Mouse (Mus musculus) hindbrain, embryonic 14.5 days (tissue): ENCODE data around the gene Flcn. TPM values are rescaled to one million over a fixed set of nuclear protein-coding genes. Genes with fewer than 3 reads are reported as not detected.

Source experiments
- ATAC-seq: fragments of 200-750 bp; cut with Nextera tagmentation; 2 replicates; pipeline ENCODE4 v1.8.0; 2017; ENCODE audit warnings: moderate number of reproducible peaks, mild to moderate bottlenecking, moderate TSS enrichment, moderate library complexity; ENCODE audit not compliant: low FRiP score
- DNase-seq: peaks from one replicate; pipeline ENCODE4 v3.0.0-alpha.2; 2015; ENCODE audit warnings: low spot score
- H3K27ac ChIP-seq: fragments of 300-500 bp; sonication (generic); 2 replicates; pipeline ENCODE4 v1.5.1; 2014; ENCODE audit warnings: mild to moderate bottlenecking, moderate library complexity
- H3K27me3 ChIP-seq: fragments of 300-500 bp; sonication (generic); 2 replicates; pipeline ENCODE4 v1.6.1; 2014; ENCODE audit warnings: mild to moderate bottlenecking, low read length, mixed read lengths; ENCODE audit not compliant: control insufficient read depth, insufficient read depth
- H3K36me3 ChIP-seq: fragments of 300-500 bp; sonication (generic); replicated peaks from 2 replicates; pipeline ENCODE4 v1.6.1; 2014; ENCODE audit not compliant: control insufficient read depth, insufficient read depth
- H3K4me1 ChIP-seq: fragments of 300-500 bp; sonication (generic); replicated peaks from 2 replicates; pipeline ENCODE4 v1.6.1; 2014; ENCODE audit warnings: antibody characterized with exemption, low read length, mixed read lengths; ENCODE audit not compliant: control insufficient read depth, insufficient read depth
- H3K4me2 ChIP-seq: fragments of 300-500 bp; sonication (generic); replicated peaks from 2 replicates; pipeline ENCODE4 v1.6.1; 2014; ENCODE audit warnings: mild to moderate bottlenecking, moderate library complexity
- H3K4me3 ChIP-seq: fragments of 300-500 bp; sonication (generic); replicated peaks from 2 replicates; pipeline ENCODE4 v1.5.1; 2014; ENCODE audit warnings: mild to moderate bottlenecking, low read length
- H3K9ac ChIP-seq: fragments of 300-500 bp; sonication (generic); 2 replicates; pipeline ENCODE4 v1.6.1; 2014
- H3K9me3 ChIP-seq: fragments of 300-500 bp; sonication (generic); 2 replicates; pipeline ENCODE4 v1.6.1; 2016; ENCODE audit warnings: low read length; ENCODE audit not compliant: control insufficient read depth
- WGBS: fragments of 180-500 bp; shearing (Covaris S2); extraction: QIAGEN DNeasy Blood & Tissue Kit; methylation state at CpG from one replicate; pipeline ENCODE4 v1.1.7; 2014; 5-methylcytosine and 5-hydroxymethylcytosine counted together
- polyA plus RNA-seq: library from polyadenylated mRNA; unstranded; fragments of >200 nt; fragmentation: Nextera tagmentation; extraction: Ambion mirVana; gene quantifications from 2 replicates; pipeline ENCODE4 v1.2.1, GENCODE M21; 2014

Flcn gene
- polyA plus RNA-seq, 1 experiment from 2014 or later = 35.9 TPM

DNA sequence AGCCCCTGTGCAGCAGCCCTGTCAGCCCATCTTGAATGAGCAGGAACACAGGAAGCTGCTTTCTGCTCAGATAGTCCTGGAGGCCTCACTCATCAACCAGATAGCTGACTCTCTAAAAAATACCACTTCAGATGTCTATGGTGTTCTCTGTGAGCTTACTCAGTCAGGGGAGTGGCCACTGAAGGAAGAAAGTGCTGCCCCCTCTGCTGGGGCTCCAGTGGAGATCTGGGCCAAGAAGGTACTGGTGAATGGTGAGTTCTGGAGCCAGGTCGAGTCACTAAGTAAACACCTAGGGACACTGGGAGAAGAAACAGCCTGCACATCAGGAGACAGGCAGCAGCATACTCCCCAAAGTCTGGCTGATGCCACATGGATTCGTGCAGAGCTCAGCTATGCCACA is 50.2 kb downstream of the Flcn start:
- no peak overlapping the region for H3K4me2 ChIP-seq
- H3K4me3 ChIP-seq = no peak overlapping the region
- 88% methylated on average over 2 of the region's 2 CpGs for WGBS
- H3K9me3 ChIP-seq = no peaks in the 10 kb centered on the region
- no peak for ATAC-seq
- no peaks in the 10 kb centered on the region for H3K27me3 ChIP-seq
- H3K4me1 ChIP-seq = no peaks in the 10 kb centered on the region; the same call in 1 of the 2 replicates
- no peak overlapping the region for H3K9ac ChIP-seq
- DNase-seq = no peak
- peak overlapping the region; percentile 29; the same call in 1 of the 2 replicates for H3K27ac ChIP-seq
- peaks cover 100% of the 10 kb centered on the region for H3K36me3 ChIP-seq

DNA sequence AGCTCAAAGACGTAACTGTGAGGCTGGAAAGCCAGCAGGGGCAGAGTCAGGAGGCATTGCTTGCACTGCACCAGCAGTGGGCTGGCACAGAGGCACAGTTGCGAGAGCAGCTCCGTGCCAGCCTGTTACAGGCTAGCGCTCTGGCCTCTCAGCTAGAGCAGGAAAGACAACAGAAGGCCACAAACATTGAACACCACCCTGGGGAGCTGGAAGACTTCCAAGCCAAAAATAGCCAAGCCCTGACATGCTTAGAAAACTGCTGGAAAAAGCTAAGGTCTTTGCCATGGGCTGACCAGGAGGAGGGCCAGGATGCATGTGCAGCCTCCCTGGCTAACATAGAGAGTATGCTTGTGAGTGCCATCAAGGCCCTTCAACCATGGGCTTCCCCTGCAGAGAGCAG is 50.6 kb downstream of the Flcn start:
- peaks cover 100% of the 10 kb centered on the region for H3K36me3 ChIP-seq
- 63% methylated on average over 4 of the region's 4 CpGs for WGBS
- H3K4me1 ChIP-seq = no peaks in the 10 kb centered on the region; the same call in 1 of the 2 replicates
- peak; percentile 65; the same call in 1 of the 2 replicates for ATAC-seq
- peak; percentile 58 for DNase-seq
- H3K27ac ChIP-seq = peak overlapping the region; percentile 52
- H3K9ac ChIP-seq = no peak overlapping the region
- H3K4me2 ChIP-seq = no peak overlapping the region
- no peaks in the 10 kb centered on the region for H3K9me3 ChIP-seq
- no peak overlapping the region for H3K4me3 ChIP-seq
- no peaks in the 10 kb centered on the region for H3K27me3 ChIP-seq

DNA sequence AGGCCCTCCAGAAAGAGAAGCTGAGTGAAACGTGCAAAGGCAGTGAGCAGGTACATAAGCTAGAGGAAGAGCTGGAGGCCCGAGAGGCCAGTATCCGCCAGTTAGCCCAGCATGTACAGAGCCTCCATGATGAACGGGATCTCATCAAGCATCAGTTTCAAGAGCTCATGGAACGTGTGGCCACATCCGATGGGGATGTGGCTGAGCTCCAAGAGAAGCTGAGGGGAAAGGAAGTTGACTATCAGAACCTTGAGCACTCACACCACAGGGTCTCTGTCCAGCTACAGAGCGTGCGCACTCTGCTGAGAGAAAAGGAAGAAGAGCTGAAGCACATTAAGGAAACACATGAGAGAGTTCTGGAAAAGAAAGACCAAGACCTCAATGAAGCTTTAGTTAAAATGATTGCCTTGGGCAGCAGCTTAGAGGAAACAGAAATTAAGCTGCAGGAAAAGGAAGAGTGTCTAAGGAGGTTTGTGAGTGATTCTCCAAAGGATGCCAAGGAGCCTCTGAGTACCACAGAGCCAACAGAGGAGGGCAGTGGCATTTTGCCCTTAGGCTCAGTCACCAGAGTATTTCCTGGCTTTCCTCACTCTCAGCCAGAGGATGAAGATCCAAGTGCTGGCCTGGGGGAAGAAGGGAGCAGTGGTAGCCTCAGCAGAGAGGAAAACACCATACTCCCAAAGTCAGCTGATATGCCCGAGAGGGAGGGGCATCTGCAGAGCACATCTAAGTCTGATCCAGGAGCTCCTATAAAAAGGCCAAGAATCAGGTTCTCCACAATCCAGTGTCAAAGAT is 51.4 kb downstream of the Flcn start:
- Histone ChIP-seq H3K4me1 (no peaks in the 10 kb centered on the region; the same call in 1 of the 2 replicates), H3K4me2 (no peak overlapping the region), H3K9ac (no peak overlapping the region), H3K9me3 (no peaks in the 10 kb centered on the region), H3K27me3 (no peaks in the 10 kb centered on the region), H3K36me3 (peaks cover 100% of the 10 kb centered on the region), H3K4me3 (no peak overlapping the region), H3K27ac (peak overlapping the region; percentile 52; the same call in 1 of the 2 replicates)
- ATAC-seq (no peak), DNase-seq (no peak)
- WGBS = 92% methylated on average over 9 of the region's 9 CpGs

DNA sequence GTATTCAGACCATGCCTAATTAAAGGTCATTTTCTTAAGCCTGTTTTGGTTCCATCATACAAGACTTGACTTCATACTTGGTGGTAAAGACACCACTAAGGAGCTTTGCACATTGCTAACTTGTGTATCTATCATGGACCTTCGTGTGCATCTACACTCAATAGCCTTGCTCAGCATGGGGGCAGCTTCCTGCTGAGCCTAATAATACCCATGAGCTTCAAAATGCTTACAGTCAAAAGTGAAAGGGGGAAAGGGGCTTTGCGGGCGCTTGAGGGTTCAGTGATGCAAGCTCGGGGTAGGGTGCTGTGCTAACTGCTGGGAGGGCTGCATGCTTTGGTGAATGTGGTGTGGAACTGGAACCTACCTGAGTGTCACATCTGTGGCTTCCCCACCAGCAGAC is 53.5 kb downstream of the Flcn start:
- Histone ChIP-seq H3K4me2 (no peak overlapping the region), H3K27me3 (no peaks in the 10 kb centered on the region), H3K4me1 (no peaks in the 10 kb centered on the region; the same call in 1 of the 2 replicates), H3K9ac (no peak overlapping the region), H3K4me3 (no peak overlapping the region), H3K36me3 (peaks cover 99% of the 10 kb centered on the region), H3K9me3 (no peaks in the 10 kb centered on the region), H3K27ac (no peak overlapping the region)
- WGBS = 56% methylated on average over 4 of the region's 4 CpGs
- ATAC-seq (no peak), DNase-seq (no peak)

DNA sequence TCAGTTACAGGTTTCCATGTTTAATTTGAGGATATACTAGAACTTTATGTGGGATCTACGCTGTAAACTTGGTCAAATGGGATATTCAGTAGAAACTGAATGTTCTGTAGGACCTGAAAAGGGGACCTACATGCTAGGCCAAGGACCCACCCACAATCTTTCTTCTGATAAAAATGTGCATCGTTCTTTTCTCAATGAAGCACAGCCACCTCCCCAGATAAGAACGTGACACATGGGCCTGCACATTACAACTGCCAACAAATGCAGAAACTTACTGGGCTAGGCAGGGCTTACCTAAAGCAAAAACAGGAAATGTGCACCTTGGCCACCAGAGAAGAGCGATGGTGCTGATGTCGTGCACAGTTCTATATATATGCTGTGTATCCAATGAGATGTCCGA is 55.3 kb downstream of the Flcn start:
- ATAC-seq (no peak), DNase-seq (no peak)
- H3K36me3 ChIP-seq = peaks cover 99% of the 10 kb centered on the region
- H3K9ac ChIP-seq = no peak overlapping the region
- H3K9me3 ChIP-seq = no peaks in the 10 kb centered on the region
- no peak overlapping the region for H3K4me3 ChIP-seq
- no peaks in the 10 kb centered on the region; the same call in 1 of the 2 replicates for H3K4me1 ChIP-seq
- no peaks in the 10 kb centered on the region for H3K27me3 ChIP-seq
- no peak overlapping the region for H3K27ac ChIP-seq
- H3K4me2 ChIP-seq = no peak overlapping the region
- 97% methylated on average over 6 of the region's 6 CpGs for WGBS

DNA sequence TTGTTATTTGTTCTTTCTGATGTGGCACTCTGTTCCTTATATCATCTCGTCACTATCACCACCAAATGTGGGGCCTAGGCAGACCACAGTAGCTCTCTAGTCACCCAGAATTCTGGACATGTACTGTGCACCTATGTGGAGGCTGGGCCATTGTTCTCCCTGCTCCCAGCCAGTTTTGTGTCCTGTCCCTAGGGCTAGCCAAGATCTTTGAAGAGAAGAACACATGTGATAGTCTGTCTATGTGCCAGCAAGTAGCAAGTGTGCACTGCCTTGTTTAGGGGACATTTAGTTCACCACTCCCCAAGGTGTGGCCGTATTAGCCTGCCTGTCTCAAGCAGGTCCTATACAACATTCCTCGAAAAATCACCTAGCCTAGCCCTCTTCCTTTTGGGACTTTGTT is 60.8 kb downstream of the Flcn start:
- H3K9me3 ChIP-seq = no peaks in the 10 kb centered on the region
- no peak overlapping the region for H3K4me3 ChIP-seq
- WGBS = 95% methylated on average over 3 of the region's 3 CpGs
- H3K4me2 ChIP-seq = no peak overlapping the region
- H3K27me3 ChIP-seq = no peaks in the 10 kb centered on the region
- no peak for ATAC-seq
- H3K9ac ChIP-seq = no peak overlapping the region
- no peak overlapping the region for H3K27ac ChIP-seq
- no peaks in the 10 kb centered on the region for H3K4me1 ChIP-seq
- H3K36me3 ChIP-seq = peaks cover 78% of the 10 kb centered on the region
- no peak for DNase-seq

DNA sequence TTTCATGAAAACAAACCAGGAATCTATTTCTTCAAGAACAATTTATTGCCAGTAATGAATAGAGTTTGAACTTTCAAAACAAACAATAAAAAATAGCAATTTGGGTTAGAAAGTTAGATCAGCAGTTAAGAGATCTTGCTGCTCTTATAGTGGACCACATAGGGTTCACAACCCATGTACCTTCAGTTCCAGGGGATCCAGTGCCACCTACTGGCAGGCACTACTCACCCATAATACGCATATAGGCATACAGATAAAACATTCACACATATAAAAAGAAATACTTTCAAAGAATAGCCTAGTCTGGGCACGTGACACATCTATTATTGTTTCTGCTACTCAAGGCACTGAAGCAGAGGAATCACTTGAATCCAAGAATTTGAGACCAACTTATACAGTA is 63.2 kb downstream of the Flcn start:
- ATAC-seq (no peak), DNase-seq (peak; percentile 55)
- no peaks in the 10 kb centered on the region for H3K9me3 ChIP-seq
- peaks cover 79% of the 10 kb centered on the region for H3K36me3 ChIP-seq
- no peak overlapping the region for H3K4me2 ChIP-seq
- H3K4me3 ChIP-seq = no peak overlapping the region
- H3K4me1 ChIP-seq = no peaks in the 10 kb centered on the region
- WGBS = 89% methylated on average over 2 of the region's 2 CpGs
- no peak overlapping the region for H3K27ac ChIP-seq
- no peaks in the 10 kb centered on the region for H3K27me3 ChIP-seq
- no peak overlapping the region for H3K9ac ChIP-seq

DNA sequence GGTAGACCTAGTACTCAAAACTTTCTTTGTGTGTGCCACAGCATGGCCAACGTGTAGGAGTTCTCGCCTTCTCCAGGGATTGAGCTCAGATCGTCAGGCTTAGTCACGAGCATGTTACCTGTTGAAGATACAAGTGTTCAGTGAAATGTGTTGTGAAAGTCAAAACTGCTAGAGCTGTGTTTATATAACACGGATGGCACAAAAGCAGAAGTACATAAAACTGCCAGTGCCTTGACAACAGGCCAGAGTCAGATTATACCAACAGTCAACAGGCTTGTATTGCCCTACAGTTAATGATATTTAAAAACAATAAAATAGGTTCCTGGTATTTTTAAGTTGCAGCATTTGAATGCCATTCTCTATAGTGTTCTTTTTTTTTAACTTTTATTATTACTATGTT is 64.0 kb downstream of the Flcn start:
- Histone ChIP-seq H3K4me3 (no peak overlapping the region), H3K4me1 (no peaks in the 10 kb centered on the region), H3K9ac (no peak overlapping the region), H3K36me3 (peaks cover 79% of the 10 kb centered on the region), H3K9me3 (no peaks in the 10 kb centered on the region), H3K27me3 (no peaks in the 10 kb centered on the region), H3K27ac (no peak overlapping the region), H3K4me2 (no peak overlapping the region)
- ATAC-seq (no peak), DNase-seq (no peak)
- 95% methylated on average over 5 of the region's 5 CpGs for WGBS

DNA sequence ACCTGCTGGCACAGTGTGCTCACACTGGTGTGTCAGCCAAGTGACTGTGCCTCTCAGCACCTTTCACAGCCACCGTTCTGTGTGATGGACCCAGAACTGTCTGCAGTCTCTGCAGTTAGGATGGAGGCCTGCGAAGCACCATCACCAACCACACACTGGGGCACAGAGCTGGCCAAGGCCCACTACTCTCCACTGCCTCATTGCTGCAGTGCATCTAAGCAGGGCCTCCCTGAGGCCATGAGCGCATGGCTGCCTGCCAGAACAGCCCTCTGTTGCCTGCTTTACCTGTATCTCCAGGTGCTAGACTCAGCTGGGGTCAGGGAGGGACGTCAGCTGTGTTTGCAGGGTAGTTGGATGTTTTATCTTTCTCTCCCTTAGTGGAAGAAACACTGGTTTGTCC is 65.4 kb downstream of the Flcn start:
- 97% methylated on average over 4 of the region's 4 CpGs for WGBS
- Histone ChIP-seq H3K9ac (no peak overlapping the region), H3K4me2 (no peak overlapping the region), H3K4me1 (no peaks in the 10 kb centered on the region), H3K36me3 (peaks cover 76% of the 10 kb centered on the region), H3K27ac (no peak overlapping the region), H3K4me3 (no peak overlapping the region), H3K27me3 (no peaks in the 10 kb centered on the region), H3K9me3 (no peaks in the 10 kb centered on the region)
- ATAC-seq (no peak), DNase-seq (no peak)
